Mouse (Mus musculus) neural tube, embryonic 11.5 days (tissue): ENCODE results near the gene BC051665. TPM values are rescaled to one million over a fixed set of nuclear protein-coding genes. Genes with fewer than 3 reads are reported as not detected.

Experiments
- ATAC-seq: fragments of 200-750 bp; cut with Nextera tagmentation; 2 replicates; pipeline ENCODE4 v1.8.0; 2017; ENCODE audit warnings: moderate number of reproducible peaks, mild to moderate bottlenecking, moderate TSS enrichment, moderate library complexity; ENCODE audit not compliant: insufficient read depth, low FRiP score, low TSS enrichment
- DNase-seq: peaks from one replicate; pipeline ENCODE4 v3.0.0-alpha.2; 2015; ENCODE audit warnings: low spot score
- H3K27ac ChIP-seq: fragments of 300-500 bp; sonication (generic); 2 replicates; pipeline ENCODE4 v1.5.1; 2014; ENCODE audit warnings: low read depth, mild to moderate bottlenecking, low read length
- H3K27me3 ChIP-seq: fragments of 300-500 bp; sonication (generic); 2 replicates; pipeline ENCODE4 v1.6.1; 2014; ENCODE audit warnings: mild to moderate bottlenecking, low read length, mixed read lengths; ENCODE audit not compliant: control insufficient read depth, insufficient read depth
- H3K36me3 ChIP-seq: fragments of 300-500 bp; sonication (generic); 2 replicates; pipeline ENCODE4 v1.6.1; 2014; ENCODE audit warnings: mild to moderate bottlenecking, low read length, moderate library complexity, mixed read lengths; ENCODE audit not compliant: control insufficient read depth, insufficient read depth
- H3K4me1 ChIP-seq: fragments of 300-500 bp; sonication (generic); 2 replicates; pipeline ENCODE4 v1.6.1; 2014; ENCODE audit warnings: low read length, mixed read lengths; ENCODE audit not compliant: control insufficient read depth, insufficient read depth
- H3K4me2 ChIP-seq: fragments of 300-500 bp; sonication (generic); 2 replicates; pipeline ENCODE4 v1.6.1; 2014; ENCODE audit warnings: low read depth, mild to moderate bottlenecking, moderate library complexity
- H3K4me3 ChIP-seq: fragments of 300-500 bp; sonication (generic); 2 replicates; pipeline ENCODE4 v1.5.1; 2014; ENCODE audit warnings: low read depth, low read length
- H3K9ac ChIP-seq: fragments of 300-500 bp; sonication (generic); 2 replicates; pipeline ENCODE4 v1.6.1; 2014; ENCODE audit warnings: mild to moderate bottlenecking, low read length
- H3K9me3 ChIP-seq: fragments of 300-500 bp; sonication (generic); 2 replicates; pipeline ENCODE4 v1.6.1; 2016; ENCODE audit warnings: low read length; ENCODE audit not compliant: control insufficient read depth
- WGBS: fragments of 180-500 bp; shearing (Covaris S2); extraction: QIAGEN DNeasy Blood & Tissue Kit; methylation state at CpG from one replicate; pipeline ENCODE4 v1.1.7; 2014; 5-methylcytosine and 5-hydroxymethylcytosine counted together
- polyA plus RNA-seq: library from polyadenylated mRNA; unstranded; fragments of >200 nt; fragmentation: Nextera tagmentation; extraction: Ambion mirVana; gene quantifications from 2 replicates; pipeline ENCODE4 v1.2.1, GENCODE M21; 2014

Gene BC051665
- polyA plus RNA-seq, 1 experiment from 2014 or later = not detected

DNA sequence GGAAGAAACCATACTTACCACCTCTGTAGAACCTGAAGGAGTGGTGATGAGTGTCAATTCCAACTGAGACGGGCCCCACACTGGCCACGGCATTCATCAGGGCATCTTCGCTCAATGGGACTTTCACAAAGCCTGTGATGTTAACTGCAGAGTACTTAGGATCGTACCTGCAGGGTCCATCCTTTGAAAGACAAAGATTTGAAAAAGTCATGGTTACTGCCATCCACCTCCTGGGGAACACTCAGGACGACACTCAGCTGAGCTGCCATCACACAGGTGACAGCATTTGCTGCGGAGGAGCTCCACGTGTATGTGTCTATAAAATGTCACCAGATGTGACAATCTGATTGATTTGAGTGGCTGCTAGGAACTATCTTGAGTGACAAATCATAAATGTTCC, 2.9 kb downstream of the BC051665 start:
- Histone ChIP-seq H3K4me1 (no peaks in the 10 kb centered on the region), H3K27me3 (no peaks in the 10 kb centered on the region), H3K4me3 (no peak overlapping the region), H3K9ac (no peak overlapping the region), H3K9me3 (no peaks in the 10 kb centered on the region), H3K4me2 (no peak overlapping the region), H3K27ac (no peak overlapping the region), H3K36me3 (no peaks in the 10 kb centered on the region)
- no peak for DNase-seq
- ATAC-seq = no peak
- 88% methylated on average over 7 of the region's 7 CpGs for WGBS

DNA sequence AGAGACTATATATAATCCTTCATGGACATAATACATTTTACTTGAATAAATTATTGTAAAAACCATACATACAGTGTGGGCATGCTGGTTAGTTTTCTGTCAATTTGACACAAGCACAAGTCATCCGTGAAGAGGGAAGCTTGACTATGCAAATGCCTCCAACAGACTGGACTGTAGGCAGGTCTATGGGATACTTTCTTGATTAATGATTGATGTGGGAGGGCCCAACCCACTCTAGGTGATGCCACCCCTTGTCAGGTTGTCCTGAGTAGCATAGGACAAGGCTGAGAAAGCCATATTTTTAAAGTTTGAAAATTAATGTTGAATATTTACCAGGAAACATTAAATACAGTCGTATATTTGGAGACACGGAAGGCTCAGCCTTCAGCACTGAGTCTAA, 5.6 kb downstream of the BC051665 start:
- no peak overlapping the region for H3K9ac ChIP-seq
- ATAC-seq = no peak
- 85% methylated on average over 3 of the region's 3 CpGs for WGBS

DNA sequence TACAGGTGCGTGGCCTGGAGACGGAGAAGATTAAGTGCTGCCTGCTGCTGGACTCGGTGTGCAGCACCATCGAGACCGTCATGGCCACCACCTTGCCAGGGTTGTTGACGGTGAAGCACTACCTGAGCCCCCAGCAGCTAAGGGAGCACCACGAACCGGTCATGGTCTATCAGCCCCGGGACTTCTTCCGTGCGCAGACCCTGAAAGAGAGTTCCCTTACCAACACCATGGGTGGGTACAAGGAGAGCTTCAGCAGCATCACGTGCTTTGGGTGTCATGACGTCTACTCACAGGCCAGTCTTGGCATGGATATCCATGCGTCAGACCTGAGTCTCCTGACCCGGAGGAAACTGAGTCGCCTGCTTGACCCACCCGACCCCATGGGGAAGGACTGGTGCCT, 25.0 kb downstream of the BC051665 start:
- ATAC-seq (no peak), DNase-seq (no peak)
- Histone ChIP-seq H3K4me1 (no peaks in the 10 kb centered on the region), H3K27ac (no peak overlapping the region), H3K27me3 (no peaks in the 10 kb centered on the region), H3K9ac (no peak overlapping the region), H3K36me3 (peaks cover 10% of the 10 kb centered on the region), H3K9me3 (no peaks in the 10 kb centered on the region), H3K4me2 (no peak overlapping the region), H3K4me3 (no peak overlapping the region)
- WGBS = 94% methylated on average over 17 of the region's 17 CpGs

More for the DNA sequence above, 5.6 kb downstream of the BC051665 start:
- no peak for DNase-seq
- H3K9me3 ChIP-seq = no peaks in the 10 kb centered on the region
- H3K4me3 ChIP-seq = no peak overlapping the region
- H3K4me1 ChIP-seq = no peaks in the 10 kb centered on the region
- H3K4me2 ChIP-seq = no peak overlapping the region
- no peaks in the 10 kb centered on the region for H3K27me3 ChIP-seq
- H3K27ac ChIP-seq = no peak overlapping the region
- H3K36me3 ChIP-seq = no peaks in the 10 kb centered on the region

DNA sequence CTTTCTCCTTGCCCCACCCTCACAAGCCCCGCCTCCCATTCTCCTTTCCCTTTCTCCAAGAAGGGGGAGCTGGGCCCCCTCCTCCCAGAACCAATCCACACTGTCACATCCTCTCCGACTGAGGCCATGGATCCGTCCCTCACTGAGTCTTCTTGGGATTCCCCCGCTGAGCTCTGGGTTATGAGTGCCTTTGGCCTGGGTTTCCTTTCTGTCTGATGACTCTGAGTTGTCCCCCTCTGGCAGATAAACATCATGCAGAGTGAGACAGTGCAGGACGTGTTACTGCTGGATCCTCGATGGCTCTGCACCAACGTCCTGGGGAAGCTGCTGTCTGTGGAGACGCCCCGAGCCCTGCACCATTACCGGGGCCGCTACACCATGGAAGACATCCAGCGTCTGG, 25.8 kb downstream of the BC051665 start:
- Histone ChIP-seq H3K4me3 (no peak overlapping the region), H3K36me3 (peaks cover 10% of the 10 kb centered on the region), H3K9ac (no peak overlapping the region), H3K4me2 (no peak overlapping the region), H3K4me1 (no peaks in the 10 kb centered on the region), H3K27ac (no peak overlapping the region), H3K27me3 (no peaks in the 10 kb centered on the region), H3K9me3 (no peaks in the 10 kb centered on the region)
- 95% methylated on average over 12 of the region's 12 CpGs for WGBS
- ATAC-seq (no peak), DNase-seq (no peak)

DNA sequence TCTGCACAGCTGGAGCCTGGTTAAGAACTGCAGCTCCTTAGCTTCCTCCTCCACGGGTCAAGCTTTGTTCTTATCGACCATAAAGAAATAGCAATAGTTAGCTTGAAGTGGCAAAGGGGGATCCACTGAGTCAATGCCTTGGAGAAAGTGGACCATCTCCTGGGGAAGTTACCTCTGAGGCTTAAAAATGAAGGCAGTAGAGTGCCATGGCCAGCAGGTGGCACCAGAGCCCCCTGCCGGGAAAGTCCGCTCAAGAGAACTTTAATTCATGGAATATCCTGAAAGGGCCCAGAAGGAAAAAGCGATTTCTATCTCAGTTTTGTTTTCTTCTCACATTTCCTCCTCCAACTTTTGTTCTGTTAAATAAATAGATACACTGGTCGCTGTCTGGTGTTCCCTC, 27.0 kb downstream of the BC051665 start:
- H3K9ac ChIP-seq = no peak overlapping the region
- WGBS = 46% methylated on average over 6 of the region's 6 CpGs
- H3K4me2 ChIP-seq = no peak overlapping the region
- DNase-seq (peak; percentile 46), ATAC-seq (no peak)
- no peaks in the 10 kb centered on the region for H3K27me3 ChIP-seq
- no peak overlapping the region for H3K27ac ChIP-seq
- H3K4me1 ChIP-seq = no peaks in the 10 kb centered on the region
- no peaks in the 10 kb centered on the region for H3K9me3 ChIP-seq
- H3K36me3 ChIP-seq = peaks cover 10% of the 10 kb centered on the region
- no peak overlapping the region for H3K4me3 ChIP-seq

DNA sequence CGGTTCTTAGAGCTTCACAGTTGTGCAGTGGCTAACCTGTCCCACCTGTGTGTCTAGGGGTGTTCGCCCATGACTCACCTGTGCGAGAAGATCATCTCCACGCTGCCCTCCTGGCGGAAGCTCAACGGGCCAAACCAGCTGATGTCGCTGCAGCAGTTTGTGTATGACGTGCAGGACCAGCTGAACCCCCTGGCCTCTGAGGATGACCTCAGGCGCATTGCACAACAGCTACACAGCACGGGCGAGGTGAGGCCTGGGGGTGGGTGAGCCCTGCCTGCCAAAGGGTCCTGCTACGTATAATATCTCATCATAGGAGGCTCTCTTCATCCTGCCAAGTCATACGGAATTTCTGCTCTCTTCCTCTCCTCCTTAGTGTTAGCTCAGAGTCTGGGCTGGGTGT, 28.9 kb downstream of the BC051665 start:
- DNase-seq (no peak), ATAC-seq (no peak)
- 89% methylated on average over 13 of the region's 13 CpGs for WGBS
- H3K27ac ChIP-seq = no peak overlapping the region
- H3K4me2 ChIP-seq = no peak overlapping the region
- H3K27me3 ChIP-seq = no peaks in the 10 kb centered on the region
- H3K9me3 ChIP-seq = no peaks in the 10 kb centered on the region
- no peak overlapping the region for H3K4me3 ChIP-seq
- H3K4me1 ChIP-seq = no peaks in the 10 kb centered on the region
- H3K36me3 ChIP-seq = peaks cover 8% of the 10 kb centered on the region
- no peak overlapping the region for H3K9ac ChIP-seq

DNA sequence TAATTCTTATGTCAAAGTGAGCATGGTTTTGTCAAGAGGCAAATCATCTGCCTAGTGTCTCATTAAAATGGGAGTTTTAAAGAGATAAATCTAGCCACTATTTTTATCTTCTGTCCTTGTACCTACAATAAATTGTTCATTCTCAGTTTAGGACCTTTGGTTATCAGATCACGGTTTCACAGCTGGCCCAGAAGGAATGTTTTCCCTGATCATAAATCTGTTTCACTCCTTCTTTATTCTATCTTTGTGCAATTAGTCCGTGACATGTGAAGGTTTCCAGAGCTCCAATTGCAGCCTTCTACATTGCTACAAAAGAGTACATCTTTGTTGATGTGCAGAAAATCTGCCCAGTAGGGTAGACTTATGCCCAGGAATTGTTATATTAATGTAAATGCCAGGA, 30.9 kb downstream of the BC051665 start:
- Histone ChIP-seq H3K36me3 (peaks cover 3% of the 10 kb centered on the region), H3K4me1 (no peaks in the 10 kb centered on the region), H3K4me3 (no peak overlapping the region), H3K27me3 (no peaks in the 10 kb centered on the region), H3K27ac (no peak overlapping the region), H3K9ac (no peak overlapping the region), H3K9me3 (no peaks in the 10 kb centered on the region), H3K4me2 (no peak overlapping the region)
- ATAC-seq = no peak
- no peak for DNase-seq
- WGBS = 57% methylated on average over 2 of the region's 2 CpGs

DNA sequence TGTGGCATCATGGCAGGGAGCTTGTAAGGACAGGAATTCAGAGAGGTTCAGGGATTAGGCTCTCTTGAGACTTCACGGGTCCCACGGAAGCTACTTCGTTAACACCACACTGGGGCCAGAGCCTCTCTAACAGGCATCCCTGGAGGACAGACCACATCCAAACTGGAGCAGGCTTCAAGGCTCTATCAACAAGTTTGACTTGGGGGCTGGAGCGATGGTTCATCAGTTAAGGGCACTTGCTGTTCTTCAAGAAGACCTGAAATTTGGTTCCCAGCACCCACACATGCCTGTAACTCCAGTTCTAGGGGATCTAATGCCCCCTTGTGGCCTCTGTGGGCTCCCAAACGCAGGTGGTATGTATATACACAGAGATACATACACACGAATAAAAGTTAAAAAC, 32.9 kb downstream of the BC051665 start:
- Histone ChIP-seq H3K36me3 (peaks cover 3% of the 10 kb centered on the region), H3K4me3 (no peak overlapping the region), H3K4me1 (no peaks in the 10 kb centered on the region), H3K9ac (no peak overlapping the region), H3K27me3 (no peaks in the 10 kb centered on the region), H3K4me2 (no peak overlapping the region), H3K9me3 (no peaks in the 10 kb centered on the region), H3K27ac (no peak overlapping the region)
- no peak for ATAC-seq
- no peak for DNase-seq
- WGBS = 97% methylated on average over 6 of the region's 6 CpGs

DNA sequence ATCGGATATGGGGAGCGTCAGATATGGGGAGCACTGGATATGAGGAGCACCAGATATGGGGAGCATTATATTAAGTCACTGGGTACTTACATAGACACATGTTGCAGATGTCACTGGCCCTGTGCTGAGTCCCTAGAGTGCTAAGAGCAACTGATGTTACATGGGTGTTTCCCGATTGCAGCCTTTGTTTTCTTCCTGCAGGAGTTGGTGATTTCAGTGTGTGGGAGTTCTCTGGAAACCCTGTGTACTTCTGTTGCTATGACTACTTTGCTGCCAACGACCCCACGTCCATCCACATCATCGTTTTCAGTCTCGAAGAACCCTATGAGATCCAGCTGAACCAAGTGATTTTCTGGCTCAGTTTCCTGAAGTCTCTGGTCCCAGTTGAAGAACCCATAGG, 35.2 kb downstream of the BC051665 start:
- no peak for DNase-seq

More for the DNA sequence above, 35.2 kb downstream of the BC051665 start:
- Histone ChIP-seq H3K9me3 (no peaks in the 10 kb centered on the region), H3K27me3 (no peaks in the 10 kb centered on the region), H3K4me1 (no peaks in the 10 kb centered on the region), H3K4me2 (no peak overlapping the region), H3K9ac (no peak overlapping the region), H3K36me3 (peaks cover 3% of the 10 kb centered on the region), H3K27ac (no peak overlapping the region), H3K4me3 (no peak overlapping the region)
- ATAC-seq = no peak
- WGBS = 94% methylated on average over 7 of the region's 7 CpGs
